ENCODE assay signal across 9 mouse cellular contexts in genomic region chr3:95172526-95173255, GRCm38 (mm10). TPM values are rescaled to one million over a fixed set of nuclear protein-coding genes. Genes with fewer than 3 reads are reported as not detected.
A peak's percentile ranks its signal among the peaks of the same experiment; 100 is the strongest.
DNase-seq lines count a peak whose midpoint lies in the region; ATAC-seq and TF ChIP-seq lines count a peak whose summit lies in the region.
"Had no signal": no experiment of that assay in that cellular context is flagged by ENCODE, and none has a peak within 500 bp of the region (broad histone marks: within the 10 kb centered on the region; RNA-seq: fewer than 3 reads in every experiment).

No protein-coding gene starts in this region.

- peak overlapping the region; percentile 76 for H3K4me2 ChIP-seq in heart, embryonic 14.5 days (ENCODE audit: low read length)
- peak overlapping the region; percentile 59 for H3K4me2 ChIP-seq in liver, embryonic 13.5 days

- H3K9ac ChIP-seq in heart, embryonic 14.5 days (ENCODE audit: low read length): peak overlapping the region; percentile 25; the same call in 1 of the 2 replicates
- no peak overlapping the region for H3K9ac ChIP-seq in liver, embryonic 13.5 days

- ATAC-seq in heart, embryonic 14.5 days (ENCODE audit: insufficient number of reproducible peaks, insufficient read depth, low FRiP score, low read depth): 0 out of 2 replicates have a peak, but pooled peaks have one; percentile 20
- no peak for ATAC-seq in liver, embryonic 13.5 days (ENCODE audit: low read depth)

- H3K9me3 ChIP-seq in E14TG2a.4 (ENCODE audit: low read length): no peaks in the 10 kb centered on the region
- H3K9me3 ChIP-seq in heart, embryonic 14.5 days (ENCODE audit: control insufficient read depth, low read length): no peaks in the 10 kb centered on the region
- H3K9me3 ChIP-seq in liver, embryonic 13.5 days (replicated peaks): no peaks in the 10 kb centered on the region

- no peak overlapping the region for H3K27ac ChIP-seq in heart, embryonic 14.5 days (replicated peaks in 1 of 2; ENCODE audit: control insufficient read depth in 1 of 2, insufficient read depth in 1 of 2, low read depth in 2 of 2, low read length in 2 of 2)
- H3K27ac ChIP-seq in liver, embryonic 13.5 days: no peak overlapping the region

- H3K4me1 ChIP-seq in E14TG2a.4 (replicated peaks; ENCODE audit: low read depth, low read length): peaks cover 43% of the 10 kb centered on the region
- H3K4me1 ChIP-seq in heart, embryonic 14.5 days (ENCODE audit: control insufficient read depth in 2 of 2, insufficient read depth in 2 of 2, low read length in 2 of 2): peaks cover 0 to 16% of the 10 kb centered on the region in 2 experiments; a peak in 3 of 4 replicates
- H3K4me1 ChIP-seq in liver, embryonic 13.5 days (replicated peaks): peaks cover 11% of the 10 kb centered on the region

- H3K4me3 ChIP-seq in E14TG2a.4 (replicated peaks; ENCODE audit: low read length): peak overlapping the region; percentile 75
- peak overlapping the region; percentile 31 to 41; a peak in 2 of 4 replicates for H3K4me3 ChIP-seq in heart, embryonic 14.5 days (ENCODE audit: control insufficient read depth in 1 of 2, insufficient read depth in 1 of 2, low read depth in 1 of 2, low read length in 2 of 2)
- H3K4me3 ChIP-seq in liver, embryonic 13.5 days (replicated peaks): peak overlapping the region; percentile 40

- 14% methylated on average over 82 of the region's 84 CpGs for WGBS in heart, embryonic 14.5 days
- WGBS in liver, embryonic 13.5 days (ENCODE audit: insufficient replicate concordance): 16% methylated on average over 84 of the region's 84 CpGs

- no peak for TF ChIP-seq CTCF in E14TG2a.4 (conservative IDR thresholded peaks at IDR 0.05; ENCODE audit: low read length)

- DNase-seq in gastrocnemius, postnatal 4 days (ENCODE audit: low spot score in 2 of 2): peak; percentile 28 to 38
- no peak for DNase-seq in gastrocnemius, adult 8-10 months (ENCODE audit: low spot score in 2 of 2)
- no peak for DNase-seq in liver, embryonic 13.5 days
- no peak for DNase-seq in layer of hippocampus, postnatal 10 days (ENCODE audit: low spot score in 2 of 2)
- DNase-seq in adrenal gland, adult 8-10 months: no peak
- DNase-seq in spleen, postnatal 14 days (ENCODE audit: low spot score in 2 of 2): no peak
- DNase-seq: cerebellum, adult 9-10 months had no signal

- peaks cover 44% of the 10 kb centered on the region for H3K36me3 ChIP-seq in E14TG2a.4 (ENCODE audit: insufficient read depth, low read length)
- peaks cover 24% of the 10 kb centered on the region for H3K36me3 ChIP-seq in heart, embryonic 14.5 days (ENCODE audit: control insufficient read depth, insufficient read depth, low read length)
- H3K36me3 ChIP-seq in liver, embryonic 13.5 days: no peaks in the 10 kb centered on the region

- H3K27me3 ChIP-seq in E14TG2a.4 (ENCODE audit: insufficient read depth, low read length): peaks cover 46% of the 10 kb centered on the region
- H3K27me3 ChIP-seq in heart, embryonic 14.5 days (ENCODE audit: control insufficient read depth, insufficient read depth, low read length): peaks cover 55% of the 10 kb centered on the region
- H3K27me3 ChIP-seq in liver, embryonic 13.5 days: peaks cover 91% of the 10 kb centered on the region

RNA-seq across cellular contexts. Expression of gene Sema6c, which starts 12.4 kb away (rescaled TPM):
- total RNA-seq in gastrocnemius, postnatal 4 days (2021): 100 to 1,000 TPM; 112 to 123 TPM
- 10 to 100 TPM; 67.3 to 91.3 (median 87.4) TPM for total RNA-seq in gastrocnemius, adult 8-10 months (2022)
- polyA plus RNA-seq in heart, embryonic 14.5 days (2014; fragmentation: Nextera tagmentation; extraction: Ambion mirVana): 3.2 and 5.8 TPM in 2 replicates
- 0.35 and 0.36 TPM in 2 replicates for polyA plus RNA-seq in liver, embryonic 13.5 days (2015; fragmentation: Nextera tagmentation; extraction: Ambion mirVana)
- 10 to 100 TPM; 71.4 to 75.0 TPM for total RNA-seq in layer of hippocampus, postnatal 10 days (2021)
- 10 to 100 TPM in 2 of 4 experiments, 1 to 10 TPM in 2; 4.0 to 13.1 (median 8.0) TPM for total RNA-seq in adrenal gland, adult 8-10 months (2022)

RNA-seq across cellular contexts. Expression of gene Tnfaip8l2, which starts 30.5 kb away (rescaled TPM):
- 1 to 10 TPM; 2.8 to 3.7 TPM for total RNA-seq in gastrocnemius, postnatal 4 days (2021)
- under 1 TPM; 0.25 to 0.35 (median 0.29) TPM for total RNA-seq in gastrocnemius, adult 8-10 months (2022)
- 2.6 and 3.3 TPM in 2 replicates for polyA plus RNA-seq in heart, embryonic 14.5 days (2014; fragmentation: Nextera tagmentation; extraction: Ambion mirVana)
- polyA plus RNA-seq in liver, embryonic 13.5 days (2015; fragmentation: Nextera tagmentation; extraction: Ambion mirVana): 5.7 and 6.0 TPM in 2 replicates
- 1 to 10 TPM; 3.0 TPM for total RNA-seq in layer of hippocampus, postnatal 10 days (2021)
- 1 to 10 TPM; 1.8 to 5.0 (median 3.2) TPM for total RNA-seq in adrenal gland, adult 8-10 months (2022)

RNA-seq across cellular contexts. Expression of gene Lysmd1, which starts 38.8 kb away (rescaled TPM):
- total RNA-seq in gastrocnemius, postnatal 4 days (2021): 1 to 10 TPM; 6.8 to 7.0 TPM
- total RNA-seq in gastrocnemius, adult 8-10 months (2022): 1 to 10 TPM; 6.3 to 8.2 (median 7.3) TPM
- 8.1 and 8.4 TPM in 2 replicates for polyA plus RNA-seq in heart, embryonic 14.5 days (2014; fragmentation: Nextera tagmentation; extraction: Ambion mirVana)
- 7.3 and 7.5 TPM in 2 replicates for polyA plus RNA-seq in liver, embryonic 13.5 days (2015; fragmentation: Nextera tagmentation; extraction: Ambion mirVana)
- 10 to 100 TPM; 22.4 to 24.6 TPM for total RNA-seq in layer of hippocampus, postnatal 10 days (2021)
- total RNA-seq in adrenal gland, adult 8-10 months (2022): 10 to 100 TPM in 3 of 4 experiments, 1 to 10 TPM in 1; 8.4 to 11.4 (median 10.4) TPM

RNA-seq across cellular contexts. Expression of gene Scnm1, which starts 38.9 kb away (rescaled TPM):
- 10 to 100 TPM; 48.8 to 51.2 TPM for total RNA-seq in gastrocnemius, postnatal 4 days (2021)
- total RNA-seq in gastrocnemius, adult 8-10 months (2022): 10 to 100 TPM; 24.9 to 37.2 (median 33.4) TPM
- 58.5 and 58.7 TPM in 2 replicates for polyA plus RNA-seq in heart, embryonic 14.5 days (2014; fragmentation: Nextera tagmentation; extraction: Ambion mirVana)
- polyA plus RNA-seq in liver, embryonic 13.5 days (2015; fragmentation: Nextera tagmentation; extraction: Ambion mirVana): 33.4 and 33.5 TPM in 2 replicates
- total RNA-seq in layer of hippocampus, postnatal 10 days (2021): 10 to 100 TPM; 37.5 to 41.8 TPM
- total RNA-seq in adrenal gland, adult 8-10 months (2022): 10 to 100 TPM; 30.8 to 58.2 (median 43.5) TPM

RNA-seq across cellular contexts. Expression of gene Gabpb2, which starts 45.0 kb away (rescaled TPM):
- total RNA-seq in gastrocnemius, postnatal 4 days (2021): 10 to 100 TPM; 18.0 to 18.8 TPM
- 1 to 10 TPM; 7.2 to 9.1 (median 7.6) TPM for total RNA-seq in gastrocnemius, adult 8-10 months (2022)
- 6.6 and 7.9 TPM in 2 replicates for polyA plus RNA-seq in heart, embryonic 14.5 days (2014; fragmentation: Nextera tagmentation; extraction: Ambion mirVana)
- polyA plus RNA-seq in liver, embryonic 13.5 days (2015; fragmentation: Nextera tagmentation; extraction: Ambion mirVana): 6.9 and 7.7 TPM in 2 replicates
- total RNA-seq in layer of hippocampus, postnatal 10 days (2021): 10 to 100 TPM; 10.1 to 10.6 TPM
- 10 to 100 TPM; 21.4 to 40.8 (median 28.2) TPM for total RNA-seq in adrenal gland, adult 8-10 months (2022)

Comparison
In these comparisons a context has a peak if more than half of its experiments do, and no peak if none do; other contexts are left out.
1. DNase-seq: peak in gastrocnemius, postnatal 4 days (2 of 2); none in gastrocnemius, adult 8-10 months (0 of 2), liver, embryonic 13.5 days (single experiment), layer of hippocampus, postnatal 10 days (0 of 2), adrenal gland, adult 8-10 months (single experiment) and spleen, postnatal 14 days (0 of 2).
2. RNA of gene Sema6c, which starts 12.4 kb away (total RNA-seq): 112 to 123 TPM in gastrocnemius, postnatal 4 days, 67.3 to 91.3 TPM in gastrocnemius, adult 8-10 months and 71.4 to 75.0 TPM in layer of hippocampus, postnatal 10 days; 4.0 to 13.1 TPM in adrenal gland, adult 8-10 months; every median in the first group is over 4 times any median in the second.
3. Peak in every context shown above with its lines, with median percentiles within 50 percentile points of each other: H3K4me3 ChIP-seq.